Mouse (Mus musculus): ENCODE data around the gene Cbx5. TPM values are rescaled to one million over a fixed set of nuclear protein-coding genes. Genes with fewer than 3 reads are reported as not detected.

Cbx5 gene
- polyA plus RNA-seq, 1 experiment from 2014 or later, result 91.9 TPM

GRCm38 (mm10) chr15:103239130-103239684 lies 409 bp downstream of the Cbx5 start:
- under 1% methylated on average over 26 of the region's 26 CpGs for WGBS
- Histone ChIP-seq H3K4me2 (peak overlapping the region; percentile 89), H3K36me3 (peaks cover 52% of the 10 kb centered on the region), H3K27me3 (replicated peaks) (no peaks in the 10 kb centered on the region), H3K4me1 (peaks cover 45% of the 10 kb centered on the region), H3K27ac (replicated peaks) (peak overlapping the region; percentile 96), H3K4me3 (peak overlapping the region; percentile 80), H3K9ac (peak overlapping the region; percentile 94), H3K9me3 (no peaks in the 10 kb centered on the region)
- ATAC-seq (ENCODE audit: extremely low read depth, insufficient number of reproducible peaks, low FRiP score, low TSS enrichment), result peak; percentile 77

- Histone ChIP-seq H3K27ac (replicated peaks) (no peak overlapping the region), H3K9ac (no peak overlapping the region), H3K4me2 (peak overlapping the region; percentile 89), H3K27me3 (replicated peaks) (no peaks in the 10 kb centered on the region), H3K4me3 (no peak overlapping the region), H3K9me3 (no peaks in the 10 kb centered on the region), H3K4me1 (peaks cover 37% of the 10 kb centered on the region), H3K36me3 (peaks cover 36% of the 10 kb centered on the region)
- WGBS, result 87% methylated on average over 7 of the region's 7 CpGs
- no peak for ATAC-seq (ENCODE audit: extremely low read depth, insufficient number of reproducible peaks, low FRiP score, low TSS enrichment)
Measured at GRCm38 (mm10) chr15:103237295-103237694, 2.3 kb downstream of the Cbx5 start.

- H3K4me1 ChIP-seq, result peaks cover 40% of the 10 kb centered on the region
- ATAC-seq (ENCODE audit: extremely low read depth, insufficient number of reproducible peaks, low FRiP score, low TSS enrichment), result no peak
- H3K4me3 ChIP-seq, result no peak overlapping the region
- no peak overlapping the region for H3K9ac ChIP-seq
- no peaks in the 10 kb centered on the region for H3K27me3 ChIP-seq (replicated peaks)
- no peaks in the 10 kb centered on the region for H3K9me3 ChIP-seq
- no peak overlapping the region for H3K4me2 ChIP-seq
- H3K36me3 ChIP-seq, result peaks cover 23% of the 10 kb centered on the region
- WGBS, result 75% methylated on average over 2 of the region's 2 CpGs
- H3K27ac ChIP-seq (replicated peaks), result 0 out of 2 replicates have a peak overlapping the region, but pooled peaks have one; percentile 12
Measured at GRCm38 (mm10) chr15:103233119-103233518, 6.5 kb downstream of the Cbx5 start.

GRCm38 (mm10) chr15:103228904-103229303 lies 10.7 kb downstream of the Cbx5 start:
- peaks cover 43% of the 10 kb centered on the region for H3K4me1 ChIP-seq
- H3K27ac ChIP-seq (replicated peaks), result peak overlapping the region; percentile 49
- no peak for ATAC-seq (ENCODE audit: extremely low read depth, insufficient number of reproducible peaks, low FRiP score, low TSS enrichment)
- no peak overlapping the region for H3K4me3 ChIP-seq
- WGBS, result 41% methylated on average over 2 of the region's 2 CpGs
- H3K9ac ChIP-seq, result no peak overlapping the region
- no peak overlapping the region for H3K4me2 ChIP-seq
- H3K36me3 ChIP-seq, result peaks cover 10% of the 10 kb centered on the region
- H3K27me3 ChIP-seq (replicated peaks), result no peaks in the 10 kb centered on the region
- no peaks in the 10 kb centered on the region for H3K9me3 ChIP-seq

- Histone ChIP-seq H3K36me3 (peaks cover 10% of the 10 kb centered on the region), H3K9me3 (no peaks in the 10 kb centered on the region), H3K4me2 (no peak overlapping the region), H3K27me3 (replicated peaks) (no peaks in the 10 kb centered on the region), H3K4me3 (no peak overlapping the region), H3K4me1 (peaks cover 34% of the 10 kb centered on the region), H3K9ac (no peak overlapping the region), H3K27ac (replicated peaks) (no peak overlapping the region)
- no peak for ATAC-seq (ENCODE audit: extremely low read depth, insufficient number of reproducible peaks, low FRiP score, low TSS enrichment)
- 69% methylated on average over 2 of the region's 2 CpGs for WGBS
Measured at GRCm38 (mm10) chr15:103227572-103227971, 12.0 kb downstream of the Cbx5 start.

GRCm38 (mm10) chr15:103227022-103227421 lies 12.6 kb downstream of the Cbx5 start:
- Histone ChIP-seq H3K9me3 (no peaks in the 10 kb centered on the region), H3K4me3 (no peak overlapping the region), H3K4me1 (peaks cover 30% of the 10 kb centered on the region), H3K27me3 (replicated peaks) (no peaks in the 10 kb centered on the region), H3K9ac (no peak overlapping the region), H3K27ac (replicated peaks) (no peak overlapping the region), H3K36me3 (peaks cover 13% of the 10 kb centered on the region), H3K4me2 (no peak overlapping the region)
- ATAC-seq (ENCODE audit: extremely low read depth, insufficient number of reproducible peaks, low FRiP score, low TSS enrichment), result no peak
- 82% methylated on average over 3 of the region's 3 CpGs for WGBS

GRCm38 (mm10) chr15:103224161-103224560 lies 15.5 kb downstream of the Cbx5 start:
- no peak overlapping the region for H3K9ac ChIP-seq
- ATAC-seq (ENCODE audit: extremely low read depth, insufficient number of reproducible peaks, low FRiP score, low TSS enrichment), result no peak
- peaks cover 39% of the 10 kb centered on the region for H3K4me1 ChIP-seq
- no peak overlapping the region for H3K4me3 ChIP-seq
- H3K27ac ChIP-seq (replicated peaks), result no peak overlapping the region
- 89% methylated on average over 2 of the region's 2 CpGs for WGBS
- no peaks in the 10 kb centered on the region for H3K9me3 ChIP-seq
- H3K36me3 ChIP-seq, result peaks cover 13% of the 10 kb centered on the region
- H3K4me2 ChIP-seq, result no peak overlapping the region
- H3K27me3 ChIP-seq (replicated peaks), result no peaks in the 10 kb centered on the region

- 60% methylated on average over 1 of the region's 1 CpGs for WGBS
- peaks cover 13% of the 10 kb centered on the region for H3K36me3 ChIP-seq
- H3K9me3 ChIP-seq, result no peaks in the 10 kb centered on the region
- peak overlapping the region; percentile 85 for H3K27ac ChIP-seq (replicated peaks)
- ATAC-seq (ENCODE audit: extremely low read depth, insufficient number of reproducible peaks, low FRiP score, low TSS enrichment), result no peak
- no peaks in the 10 kb centered on the region for H3K27me3 ChIP-seq (replicated peaks)
- peaks cover 36% of the 10 kb centered on the region for H3K4me1 ChIP-seq
- H3K9ac ChIP-seq, result peak overlapping the region; percentile 37; the same call in 1 of the 2 replicates
- peak overlapping the region; percentile 35 for H3K4me2 ChIP-seq
- H3K4me3 ChIP-seq, result no peak overlapping the region
Measured at GRCm38 (mm10) chr15:103221386-103221785, 18.2 kb downstream of the Cbx5 start.

GRCm38 (mm10) chr15:103220785-103221184 lies 18.8 kb downstream of the Cbx5 start:
- peak overlapping the region; percentile 35 for H3K4me2 ChIP-seq
- ATAC-seq (ENCODE audit: extremely low read depth, insufficient number of reproducible peaks, low FRiP score, low TSS enrichment), result no peak
- peak overlapping the region; percentile 59 for H3K9ac ChIP-seq

GRCm38 (mm10) chr15:103216052-103216451 lies 23.6 kb downstream of the Cbx5 start:
- Histone ChIP-seq H3K9me3 (no peaks in the 10 kb centered on the region), H3K27ac (replicated peaks) (peak overlapping the region; percentile 96), H3K36me3 (peaks cover 21% of the 10 kb centered on the region), H3K4me1 (peaks cover 65% of the 10 kb centered on the region), H3K4me2 (peak overlapping the region; percentile 74), H3K27me3 (replicated peaks) (no peaks in the 10 kb centered on the region), H3K4me3 (peak overlapping the region; percentile 54), H3K9ac (peak overlapping the region; percentile 80)
- no peak for ATAC-seq (ENCODE audit: extremely low read depth, insufficient number of reproducible peaks, low FRiP score, low TSS enrichment)
- 25% methylated on average over 2 of the region's 2 CpGs for WGBS

More at GRCm38 (mm10) chr15:103220785-103221184, 18.8 kb downstream of the Cbx5 start:
- peaks cover 42% of the 10 kb centered on the region for H3K4me1 ChIP-seq
- WGBS, result 11% methylated on average over 3 of the region's 3 CpGs
- H3K27me3 ChIP-seq (replicated peaks), result no peaks in the 10 kb centered on the region
- no peaks in the 10 kb centered on the region for H3K9me3 ChIP-seq
- H3K4me3 ChIP-seq, result no peak overlapping the region
- H3K36me3 ChIP-seq, result peaks cover 13% of the 10 kb centered on the region
- H3K27ac ChIP-seq (replicated peaks), result peak overlapping the region; percentile 85

GRCm38 (mm10) chr15:103214971-103215907 lies 24.4 kb downstream of the Cbx5 start:
- no peaks in the 10 kb centered on the region for H3K9me3 ChIP-seq
- peak overlapping the region; percentile 74 for H3K4me2 ChIP-seq
- peak overlapping the region; percentile 80 for H3K9ac ChIP-seq
- H3K27ac ChIP-seq (replicated peaks), result peak overlapping the region; percentile 96
- peaks cover 29% of the 10 kb centered on the region for H3K36me3 ChIP-seq
- H3K4me3 ChIP-seq, result peak overlapping the region; percentile 54
- H3K4me1 ChIP-seq, result peaks cover 57% of the 10 kb centered on the region
- H3K27me3 ChIP-seq (replicated peaks), result no peaks in the 10 kb centered on the region
- ATAC-seq (ENCODE audit: extremely low read depth, insufficient number of reproducible peaks, low FRiP score, low TSS enrichment), result peak; percentile 84; the same call in 1 of the 2 replicates
- under 1% methylated on average over 15 of the region's 15 CpGs for WGBS
